Mouse (Mus musculus): ENCODE results near the gene Vamp5. TPM values are rescaled to one million over a fixed set of nuclear protein-coding genes. Genes with fewer than 3 reads are reported as not detected.

The Vamp5 gene
- polyA plus RNA-seq, 1 experiment from 2014 or later = 22.2 TPM

GRCm38 (mm10) chr6:72388791-72389329 lies 8.6 kb upstream of the Vamp5 start:
- H3K36me3 ChIP-seq (ENCODE audit: control insufficient read depth, insufficient read depth, low read length) = peaks cover 6% of the 10 kb centered on the region; the same call in 1 of the 2 replicates
- ATAC-seq (ENCODE audit: low FRiP score, low TSS enrichment) (no peak), DNase-seq (ENCODE audit: low spot score) (no peak)
- H3K4me3 ChIP-seq (ENCODE audit: low read depth, low read length) = peak overlapping the region; percentile 63
- peaks cover 9% of the 10 kb centered on the region; the same call in 1 of the 2 replicates for H3K4me1 ChIP-seq (replicated peaks; ENCODE audit: control insufficient read depth, insufficient read depth)
- peak overlapping the region; percentile 80 for H3K9ac ChIP-seq (ENCODE audit: low read length)
- no peak for TF ChIP-seq CTCF (IDR thresholded peaks at IDR 0.05; ENCODE audit: low read depth)
- no peak for TF ChIP-seq EP300 (optimal IDR thresholded peaks at IDR 0.05)
- peak overlapping the region; percentile 69 for H3K4me2 ChIP-seq (replicated peaks; ENCODE audit: low read depth)
- WGBS = 62% methylated on average over 6 of the region's 6 CpGs
- H3K27me3 ChIP-seq (ENCODE audit: control insufficient read depth, insufficient read depth, low read length) = no peaks in the 10 kb centered on the region
- no peaks in the 10 kb centered on the region for H3K9me3 ChIP-seq (ENCODE audit: control insufficient read depth, low read length)
- peak overlapping the region; percentile 99 for H3K27ac ChIP-seq (replicated peaks)

- H3K4me2 ChIP-seq (replicated peaks; ENCODE audit: low read depth) = 0 out of 2 replicates have a peak overlapping the region, but pooled peaks have one; percentile 69
- no peak for TF ChIP-seq EP300 (optimal IDR thresholded peaks at IDR 0.05)
- no peak for TF ChIP-seq CTCF (IDR thresholded peaks at IDR 0.05; ENCODE audit: low read depth)
- no peaks in the 10 kb centered on the region for H3K27me3 ChIP-seq (ENCODE audit: control insufficient read depth, insufficient read depth, low read length)
- H3K36me3 ChIP-seq (ENCODE audit: control insufficient read depth, insufficient read depth, low read length) = peaks cover 6% of the 10 kb centered on the region; the same call in 1 of the 2 replicates
- ATAC-seq (ENCODE audit: low FRiP score, low TSS enrichment) (no peak), DNase-seq (ENCODE audit: low spot score) (no peak)
- H3K9ac ChIP-seq (ENCODE audit: low read length) = no peak overlapping the region
- H3K27ac ChIP-seq (replicated peaks) = no peak overlapping the region
- H3K4me1 ChIP-seq (replicated peaks; ENCODE audit: control insufficient read depth, insufficient read depth) = peaks cover 9% of the 10 kb centered on the region; the same call in 1 of the 2 replicates
- no peak overlapping the region for H3K4me3 ChIP-seq (ENCODE audit: low read depth, low read length)
- H3K9me3 ChIP-seq (ENCODE audit: control insufficient read depth, low read length) = no peaks in the 10 kb centered on the region
- 58% methylated on average over 10 of the region's 10 CpGs for WGBS
These were observed 8.0 kb upstream of the Vamp5 start for GRCm38 (mm10) chr6:72388266-72388665.

GRCm38 (mm10) chr6:72387816-72388215 lies 7.5 kb upstream of the Vamp5 start:
- DNase-seq (ENCODE audit: low spot score) = no peak
- peaks cover 6% of the 10 kb centered on the region; the same call in 1 of the 2 replicates for H3K36me3 ChIP-seq (ENCODE audit: control insufficient read depth, insufficient read depth, low read length)
- 86% methylated on average over 3 of the region's 3 CpGs for WGBS
- no peak overlapping the region for H3K4me2 ChIP-seq (replicated peaks; ENCODE audit: low read depth)
- no peak overlapping the region for H3K27ac ChIP-seq (replicated peaks)
- no peak for ATAC-seq (ENCODE audit: low FRiP score, low TSS enrichment)
- H3K9ac ChIP-seq (ENCODE audit: low read length) = no peak overlapping the region
- TF ChIP-seq EP300 (optimal IDR thresholded peaks at IDR 0.05) (no peak), CTCF (IDR thresholded peaks at IDR 0.05; ENCODE audit: low read depth) (no peak)
- H3K9me3 ChIP-seq (ENCODE audit: control insufficient read depth, low read length) = no peaks in the 10 kb centered on the region
- no peak overlapping the region for H3K4me3 ChIP-seq (ENCODE audit: low read depth, low read length)
- H3K4me1 ChIP-seq (replicated peaks; ENCODE audit: control insufficient read depth, insufficient read depth) = peaks cover 9% of the 10 kb centered on the region; the same call in 1 of the 2 replicates
- no peaks in the 10 kb centered on the region for H3K27me3 ChIP-seq (ENCODE audit: control insufficient read depth, insufficient read depth, low read length)

GRCm38 (mm10) chr6:72386561-72386960 lies 6.3 kb upstream of the Vamp5 start:
- no peaks in the 10 kb centered on the region for H3K27me3 ChIP-seq (ENCODE audit: control insufficient read depth, insufficient read depth, low read length)

GRCm38 (mm10) chr6:72385258-72385657 lies 5.0 kb upstream of the Vamp5 start:
- ATAC-seq (ENCODE audit: low FRiP score, low TSS enrichment) (no peak), DNase-seq (ENCODE audit: low spot score) (no peak)
- Histone ChIP-seq H3K4me1 (replicated peaks; ENCODE audit: control insufficient read depth, insufficient read depth) (peaks cover 7% of the 10 kb centered on the region; the same call in 1 of the 2 replicates), H3K4me2 (replicated peaks; ENCODE audit: low read depth) (no peak overlapping the region), H3K36me3 (ENCODE audit: control insufficient read depth, insufficient read depth, low read length) (peaks cover 6% of the 10 kb centered on the region; the same call in 1 of the 2 replicates), H3K4me3 (ENCODE audit: low read depth, low read length) (no peak overlapping the region), H3K27me3 (ENCODE audit: control insufficient read depth, insufficient read depth, low read length) (no peaks in the 10 kb centered on the region), H3K9me3 (ENCODE audit: control insufficient read depth, low read length) (no peaks in the 10 kb centered on the region), H3K27ac (replicated peaks) (no peak overlapping the region), H3K9ac (ENCODE audit: low read length) (no peak overlapping the region)
- 80% methylated on average over 4 of the region's 4 CpGs for WGBS
- TF ChIP-seq EP300 (optimal IDR thresholded peaks at IDR 0.05) = no peak
- TF ChIP-seq CTCF (IDR thresholded peaks at IDR 0.05; ENCODE audit: low read depth) = no peak

More at GRCm38 (mm10) chr6:72386561-72386960, 6.3 kb upstream of the Vamp5 start:
- no peak overlapping the region for H3K4me3 ChIP-seq (ENCODE audit: low read depth, low read length)
- no peak for TF ChIP-seq EP300 (optimal IDR thresholded peaks at IDR 0.05)
- TF ChIP-seq CTCF (IDR thresholded peaks at IDR 0.05; ENCODE audit: low read depth) = no peak
- WGBS = 90% methylated on average over 2 of the region's 2 CpGs
- DNase-seq (ENCODE audit: low spot score) (no peak), ATAC-seq (ENCODE audit: low FRiP score, low TSS enrichment) (no peak)
- no peaks in the 10 kb centered on the region for H3K9me3 ChIP-seq (ENCODE audit: control insufficient read depth, low read length)
- H3K36me3 ChIP-seq (ENCODE audit: control insufficient read depth, insufficient read depth, low read length) = peaks cover 6% of the 10 kb centered on the region; the same call in 1 of the 2 replicates
- H3K27ac ChIP-seq (replicated peaks) = no peak overlapping the region
- no peak overlapping the region for H3K9ac ChIP-seq (ENCODE audit: low read length)
- H3K4me2 ChIP-seq (replicated peaks; ENCODE audit: low read depth) = no peak overlapping the region
- H3K4me1 ChIP-seq (replicated peaks; ENCODE audit: control insufficient read depth, insufficient read depth) = peaks cover 9% of the 10 kb centered on the region; the same call in 1 of the 2 replicates

GRCm38 (mm10) chr6:72383952-72384351 lies 3.7 kb upstream of the Vamp5 start:
- DNase-seq (ENCODE audit: low spot score) (no peak), ATAC-seq (ENCODE audit: low FRiP score, low TSS enrichment) (no peak)
- no peak overlapping the region for H3K4me3 ChIP-seq (ENCODE audit: low read depth, low read length)
- H3K36me3 ChIP-seq (ENCODE audit: control insufficient read depth, insufficient read depth, low read length) = peaks cover 6% of the 10 kb centered on the region; the same call in 1 of the 2 replicates
- no peak overlapping the region for H3K27ac ChIP-seq (replicated peaks)
- TF ChIP-seq EP300 (optimal IDR thresholded peaks at IDR 0.05) (no peak), CTCF (IDR thresholded peaks at IDR 0.05; ENCODE audit: low read depth) (no peak)
- H3K9ac ChIP-seq (ENCODE audit: low read length) = no peak overlapping the region
- H3K27me3 ChIP-seq (ENCODE audit: control insufficient read depth, insufficient read depth, low read length) = no peaks in the 10 kb centered on the region
- H3K9me3 ChIP-seq (ENCODE audit: control insufficient read depth, low read length) = no peaks in the 10 kb centered on the region
- H3K4me1 ChIP-seq (replicated peaks; ENCODE audit: control insufficient read depth, insufficient read depth) = peaks cover 5% of the 10 kb centered on the region; the same call in 1 of the 2 replicates
- H3K4me2 ChIP-seq (replicated peaks; ENCODE audit: low read depth) = no peak overlapping the region
- 89% methylated on average over 7 of the region's 7 CpGs for WGBS
